Mouse (Mus musculus): ENCODE measurements at regions not wholly inside any gene's neighbourhood (a gene's known extent, or its start where the extent isn't known, plus 50 kb on each side); places are given as distances from the start of the nearest gene placed in this dataset.

DNA sequence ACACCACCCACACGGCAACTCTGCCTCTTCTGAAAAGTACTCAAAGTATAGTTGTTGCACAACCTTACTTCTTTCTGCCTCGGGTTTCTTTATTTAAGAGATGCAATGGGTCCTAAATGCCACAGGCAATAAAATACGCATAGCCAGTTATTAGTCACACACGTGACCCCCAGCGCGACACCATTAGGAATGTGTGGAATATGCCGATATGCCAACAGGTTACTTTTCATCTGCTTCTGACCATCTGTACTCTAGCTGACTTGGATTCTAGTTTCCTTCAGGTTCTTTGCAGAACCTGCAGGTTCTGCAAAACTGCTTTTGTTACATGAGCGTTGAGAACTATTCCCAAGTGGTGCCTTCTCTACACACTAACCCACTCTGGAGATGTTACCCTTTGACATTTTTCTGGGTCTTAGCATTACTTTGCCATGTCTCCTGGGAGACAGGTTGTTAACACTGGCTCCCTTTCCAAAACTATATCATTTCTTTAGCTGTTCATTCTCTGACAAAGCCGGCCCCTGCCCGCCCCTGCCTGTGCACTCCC is 515.6 kb downstream of the Gja1 start:
- DNase-seq (ENCODE audit: low spot score in 2 of 2), result no peak

GRCm38 (mm10) chr10:56893210-56893705 is 516.1 kb downstream of the Gja1 start:
- peak in 1 of 2 experiments; percentile 45 for DNase-seq (ENCODE audit: low spot score in 2 of 2)

DNA sequence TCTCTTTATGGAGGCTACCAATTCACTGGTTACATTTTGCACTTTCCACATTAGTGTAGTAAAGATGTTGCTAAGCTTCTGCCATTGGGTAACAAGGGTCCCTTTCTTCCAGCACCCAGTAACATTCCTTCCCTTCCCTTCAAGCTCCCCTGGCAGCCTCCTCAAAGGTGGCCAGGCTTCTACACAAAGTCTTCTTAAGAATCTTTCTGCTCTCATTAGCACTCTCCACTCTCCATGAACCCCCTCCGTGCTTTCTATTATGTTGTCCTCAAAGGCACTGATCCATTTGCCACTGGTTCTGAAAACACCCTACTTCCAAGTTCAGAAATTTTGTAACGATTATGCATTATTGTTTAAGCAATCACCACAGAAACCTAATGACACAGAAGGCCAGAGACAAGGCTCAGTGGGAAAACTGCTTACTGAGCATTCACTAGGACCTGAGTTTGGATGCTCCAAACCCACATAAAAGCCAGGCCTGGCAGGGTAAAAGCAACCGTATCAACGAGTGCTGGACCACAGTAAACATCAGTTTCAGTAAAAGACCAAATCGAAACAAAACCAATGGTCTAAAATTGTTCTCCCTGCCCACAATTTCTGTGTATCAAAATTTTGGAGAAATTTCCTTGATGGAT is 522.6 kb downstream of the Gja1 start:
- peak in 1 of 2 experiments; percentile 25 for DNase-seq (ENCODE audit: low spot score in 2 of 2)

DNA sequence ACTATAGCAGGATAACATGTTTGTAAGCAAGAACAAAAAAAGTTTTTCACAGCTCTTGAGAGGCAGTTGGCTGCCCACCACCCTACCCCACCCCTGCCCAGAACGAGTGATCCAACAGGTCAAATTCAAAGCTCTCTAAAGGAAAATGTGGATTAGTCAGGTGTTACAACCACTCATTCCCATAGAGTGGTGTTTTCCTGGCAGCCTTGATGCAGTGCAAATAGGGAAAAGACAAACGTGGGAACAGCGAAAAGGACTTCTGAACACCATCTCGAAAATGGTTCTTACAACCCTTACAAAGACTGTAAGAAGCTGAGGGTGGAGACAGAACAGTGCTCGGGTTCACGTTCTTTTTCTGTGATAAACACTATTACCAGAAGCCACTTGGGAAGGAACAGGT is 523.8 kb downstream of the Gja1 start:
- no peak for DNase-seq (ENCODE audit: low spot score in 2 of 2)

GRCm38 (mm10) chr10:56912711-56913110 is 535.6 kb downstream of the Gja1 start:
- no peak for DNase-seq (ENCODE audit: low spot score in 2 of 2)

DNA sequence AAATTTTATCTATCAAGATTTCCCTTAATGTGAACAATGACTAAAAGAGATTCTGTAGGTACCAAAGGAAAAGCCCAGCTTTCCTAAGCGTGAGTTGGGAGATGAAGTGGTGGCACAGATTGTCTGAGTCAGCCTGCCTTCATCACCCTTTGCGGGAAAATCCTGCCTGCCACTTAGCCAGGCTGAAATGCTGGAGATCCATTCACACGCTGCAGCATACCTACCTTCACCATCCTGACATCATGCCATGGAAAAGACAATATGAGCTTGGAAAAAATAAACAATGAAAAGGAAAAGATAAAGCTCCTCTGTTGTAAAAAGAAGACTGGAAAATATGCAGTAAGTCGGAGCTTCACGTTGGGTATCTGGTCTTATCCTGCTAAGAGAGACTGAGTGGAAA is 537.0 kb downstream of the Gja1 start:
- no peak for DNase-seq (ENCODE audit: low spot score in 2 of 2)

- DNase-seq (ENCODE audit: low spot score in 2 of 2), result no peak
Observed at GRCm38 (mm10) chr10:56918412-56918811, 541.3 kb downstream of the Gja1 start.

DNA sequence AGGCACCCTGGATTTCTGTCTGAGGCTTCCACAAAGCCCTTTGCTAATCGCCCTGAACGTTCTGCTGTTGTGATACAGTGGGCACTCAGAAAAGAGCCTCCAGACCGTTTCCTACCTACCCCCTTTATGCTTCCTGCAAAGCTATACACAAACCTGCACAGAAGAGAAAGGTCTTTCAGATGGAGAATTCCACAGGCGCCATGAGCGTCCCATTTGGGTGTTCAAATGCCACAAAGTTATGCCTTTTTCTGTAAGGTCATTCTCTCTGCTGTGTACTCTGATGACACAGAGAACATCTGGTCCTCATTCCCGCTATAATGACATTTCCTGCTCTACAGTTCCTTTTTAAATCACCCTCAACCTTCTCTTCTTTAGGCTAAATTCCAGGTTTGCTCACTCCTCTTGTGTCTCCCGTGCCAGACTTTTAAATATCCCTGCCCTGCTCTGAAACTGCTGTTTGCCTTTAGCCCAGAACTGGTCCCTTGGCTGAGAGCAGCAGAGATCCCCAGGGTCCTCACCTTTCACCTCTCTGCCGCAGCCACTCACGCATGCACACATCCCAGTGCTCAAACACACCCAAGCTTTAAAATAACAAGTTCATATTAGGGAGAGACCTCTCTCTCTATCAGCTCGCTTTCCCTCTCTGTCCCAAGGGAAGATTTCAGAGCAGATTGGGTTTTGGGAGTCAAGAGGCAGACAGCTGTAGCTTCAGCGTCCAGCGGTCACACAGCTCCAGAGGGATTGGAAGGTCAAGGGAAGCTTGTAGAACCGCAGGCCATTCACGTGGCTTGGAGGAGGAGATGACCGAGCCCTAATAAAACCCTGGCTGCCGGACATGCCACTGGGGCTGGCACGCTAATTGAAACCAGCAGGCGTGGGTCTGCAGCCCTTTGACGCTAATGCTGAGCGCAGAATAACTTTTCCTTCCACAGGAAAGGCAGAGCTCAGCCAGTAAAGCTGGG is 543.9 kb downstream of the Gja1 start:
- no peak for DNase-seq (ENCODE audit: low spot score in 2 of 2)

DNA sequence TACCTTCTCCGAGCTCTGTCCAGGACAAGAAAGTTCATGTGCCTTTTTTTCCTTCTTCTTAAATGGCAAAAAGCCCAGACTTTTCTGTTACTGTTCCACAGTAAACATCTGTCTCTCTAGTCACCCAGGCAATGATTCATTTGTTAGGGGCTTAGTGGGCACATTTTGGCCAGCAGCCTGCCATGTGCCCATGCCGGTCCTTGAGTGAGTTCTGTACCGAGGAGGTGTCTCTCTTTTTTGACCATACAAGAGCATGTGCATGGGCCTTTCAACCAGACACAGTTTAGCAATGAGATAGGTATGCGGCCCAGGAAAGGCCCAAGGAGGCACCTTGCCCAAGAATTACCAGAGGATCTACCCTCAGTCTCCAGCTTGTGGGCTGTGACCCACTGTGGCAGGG is 551.0 kb upstream of the Hsf2 start:
- DNase-seq (ENCODE audit: low spot score in 2 of 2), result no peak

DNA sequence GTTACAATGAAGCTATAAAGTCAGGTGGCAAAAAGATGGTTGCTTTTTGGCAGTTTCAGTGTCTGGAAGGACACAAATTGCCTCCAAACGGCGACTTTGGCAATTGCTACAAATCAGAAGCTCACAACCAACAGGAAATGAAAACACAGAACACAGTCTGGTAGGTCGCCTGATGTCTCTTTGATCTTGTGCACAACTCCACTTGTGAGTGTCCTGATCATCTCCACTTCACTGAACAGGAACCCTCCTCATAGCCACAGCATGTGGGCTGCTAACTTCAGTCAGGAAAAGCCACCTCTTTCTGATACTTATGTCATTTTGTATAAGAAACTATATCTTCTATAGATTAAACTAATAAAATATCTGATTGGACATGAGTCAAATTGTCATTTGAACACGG is 544.2 kb upstream of the Hsf2 start:
- DNase-seq (ENCODE audit: low spot score in 2 of 2), result no peak

GRCm38 (mm10) chr10:56944434-56945145 is 541.6 kb upstream of the Hsf2 start:
- DNase-seq (ENCODE audit: low spot score in 2 of 2), result no peak

- no peak for DNase-seq (ENCODE audit: low spot score in 2 of 2)
Observed at GRCm38 (mm10) chr10:56956728-56957127, 529.5 kb upstream of the Hsf2 start.

GRCm38 (mm10) chr10:56962096-56962807 is 523.9 kb upstream of the Hsf2 start:
- no peak for DNase-seq (ENCODE audit: low spot score in 2 of 2)

DNA sequence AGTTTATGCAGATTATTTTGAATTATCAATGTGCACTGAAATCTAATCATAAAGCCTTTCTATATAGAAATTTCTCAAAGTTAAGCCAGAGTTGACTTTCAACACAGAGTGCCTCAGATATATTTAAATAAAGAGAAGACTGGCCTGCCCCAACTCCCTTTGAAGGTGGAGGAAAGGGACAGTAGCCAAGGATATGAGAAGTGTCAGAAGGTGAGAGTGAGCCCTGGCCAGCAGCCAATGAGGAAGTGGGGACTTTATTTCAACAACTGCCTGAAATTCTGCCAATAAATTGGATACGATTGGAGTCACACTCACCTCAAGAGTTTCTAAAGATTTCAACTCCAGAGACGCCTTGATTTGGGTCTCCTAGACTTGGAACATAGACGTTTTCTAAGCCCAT is 523.0 kb upstream of the Hsf2 start:
- no peak for DNase-seq (ENCODE audit: low spot score in 2 of 2)

DNA sequence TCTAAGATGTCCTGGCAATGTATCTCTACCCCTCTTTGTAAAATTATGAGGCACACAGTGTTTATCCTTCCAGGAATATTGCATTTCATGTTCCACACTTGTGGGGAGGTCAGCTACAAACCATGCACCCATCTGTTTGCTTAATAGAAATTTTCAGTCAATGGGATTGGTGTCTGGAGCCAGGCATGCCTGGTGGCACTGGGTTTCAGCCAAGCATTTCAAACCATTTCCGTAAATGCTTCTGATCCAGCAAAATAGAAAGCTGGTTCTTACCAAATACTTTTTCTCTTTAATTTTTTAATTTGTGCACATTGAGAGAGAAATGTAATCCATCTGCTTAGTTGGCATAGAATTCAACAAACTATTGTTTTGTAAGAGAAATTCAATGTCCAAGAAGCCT is 517.3 kb upstream of the Hsf2 start:
- no peak for DNase-seq (ENCODE audit: low spot score in 2 of 2)

DNA sequence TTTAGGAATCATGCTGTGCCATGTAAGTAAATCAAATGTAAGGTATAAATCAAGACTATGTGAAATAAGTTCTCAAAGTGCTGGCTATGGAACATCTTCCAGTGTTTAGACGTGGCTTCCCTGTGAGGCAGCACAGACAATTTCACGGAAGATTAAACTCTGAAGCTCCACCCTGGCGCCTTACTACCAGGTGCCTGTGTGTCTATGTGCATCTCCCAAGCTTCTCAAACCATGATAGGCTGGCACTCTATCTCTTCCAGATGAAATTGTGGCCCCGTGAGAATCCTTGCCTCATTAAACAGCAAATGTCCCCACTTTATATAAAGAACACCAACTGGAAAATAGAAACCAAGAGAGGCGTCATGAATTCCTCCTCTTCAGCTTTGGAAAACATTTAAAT is 511.4 kb upstream of the Hsf2 start:
- DNase-seq (ENCODE audit: low spot score in 2 of 2), result no peak

- no peak for DNase-seq (ENCODE audit: low spot score in 2 of 2)
Observed at GRCm38 (mm10) chr10:56979601-56980000, 506.6 kb upstream of the Hsf2 start.

DNA sequence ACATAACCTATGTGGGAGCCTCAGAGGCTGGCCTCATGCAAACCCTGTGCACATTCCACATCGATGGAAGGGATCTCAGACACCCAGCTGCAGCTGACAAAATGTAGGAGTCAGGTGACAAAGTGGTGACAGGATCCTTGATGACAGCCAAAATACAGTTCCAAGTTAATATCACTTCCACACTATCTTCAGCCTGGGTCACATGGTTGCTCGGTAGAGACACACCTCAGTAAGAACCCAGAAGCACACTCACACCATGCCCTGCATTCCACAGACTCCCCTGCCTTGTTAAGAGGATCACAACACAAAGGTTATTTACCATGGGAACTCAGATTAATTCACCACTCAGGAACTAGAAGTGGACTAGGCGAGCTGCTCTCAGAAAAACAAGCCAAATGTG is 505.4 kb upstream of the Hsf2 start:
- DNase-seq (ENCODE audit: low spot score in 2 of 2), result no peak

DNA sequence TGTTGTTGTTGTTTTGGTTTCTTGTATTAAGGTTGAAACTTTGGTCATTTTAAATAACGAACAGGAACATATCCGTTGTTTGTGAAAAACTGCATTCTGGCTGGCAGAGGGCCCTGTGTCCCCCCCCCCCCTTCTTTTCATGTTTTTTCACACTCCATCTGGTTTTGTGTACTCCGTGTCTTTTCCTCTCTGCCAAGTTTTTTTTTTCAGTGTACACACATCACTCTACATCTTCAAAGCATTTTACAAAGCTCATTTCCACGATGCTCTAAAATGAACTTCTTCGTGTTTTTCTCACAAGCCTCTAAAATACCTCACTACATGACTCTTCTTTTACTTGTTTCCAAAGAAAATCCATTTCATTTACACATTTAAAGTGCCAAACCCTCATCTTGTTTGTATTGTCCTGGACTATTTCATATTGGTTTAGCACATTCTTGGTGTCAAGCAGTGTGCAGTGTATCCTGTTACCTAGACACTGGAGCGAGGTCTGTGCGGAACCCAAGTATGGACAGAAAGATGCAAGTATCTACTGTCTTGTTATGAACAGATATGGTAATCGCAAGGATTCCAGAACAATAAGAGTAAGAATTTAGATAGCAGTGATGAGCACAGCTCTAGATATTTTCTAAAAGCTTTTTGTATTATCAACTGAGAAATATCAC is 503.5 kb upstream of the Hsf2 start:
- DNase-seq (ENCODE audit: low spot score in 2 of 2), result no peak

DNA sequence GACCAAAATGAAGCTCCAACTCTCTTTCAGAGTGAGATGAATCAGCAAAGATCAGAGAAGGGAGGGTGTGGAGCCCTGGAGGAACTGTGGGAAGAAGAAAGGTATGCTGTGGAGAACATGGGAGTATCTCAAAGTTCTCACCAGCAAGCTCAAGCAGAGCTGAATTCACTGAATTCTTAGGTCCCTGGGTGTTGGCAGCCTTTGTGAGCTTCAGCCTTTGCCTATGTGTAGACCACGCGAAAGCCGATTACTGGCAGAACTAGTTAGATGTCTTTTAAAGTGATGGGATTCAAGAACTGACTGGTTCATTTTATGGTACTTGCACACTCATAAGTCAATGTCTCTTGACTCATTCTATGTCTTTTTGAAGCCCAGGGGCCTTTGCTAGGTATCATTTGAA is 491.2 kb upstream of the Hsf2 start:
- no peak for DNase-seq (ENCODE audit: low spot score in 2 of 2)
